24 mouse cellular contexts compared by ENCODE assay signal in the genomic region with DNA sequence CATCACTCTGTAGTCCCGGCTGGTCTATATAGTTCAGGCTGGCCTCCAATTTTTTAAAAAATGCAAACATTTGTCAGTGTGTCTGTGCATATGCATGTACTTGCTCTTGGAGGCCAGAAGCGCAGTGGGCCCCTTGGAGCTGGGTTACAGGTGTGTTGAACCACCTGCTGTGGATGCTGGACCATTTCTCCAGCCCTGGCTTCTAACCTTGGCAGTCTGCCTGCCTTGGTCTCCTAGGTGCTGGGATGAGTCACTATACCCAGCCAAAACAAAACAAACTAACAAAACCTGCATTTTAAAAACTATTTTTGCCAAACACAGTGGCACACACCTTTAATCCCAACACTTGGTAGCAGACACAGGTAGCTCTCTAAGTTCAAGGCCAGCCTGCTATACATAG. TPM values are rescaled to one million over a fixed set of nuclear protein-coding genes. Genes with fewer than 3 reads are reported as not detected.
DNase-seq lines count a peak whose midpoint lies in the region; ATAC-seq and TF ChIP-seq lines count a peak whose summit lies in the region.
"Had no signal": no experiment of that assay in that cellular context is flagged by ENCODE, and none has a peak within 500 bp of the region (broad histone marks: within the 10 kb centered on the region; RNA-seq: fewer than 3 reads in every experiment).

No protein-coding gene starts in this region.

- no peak overlapping the region for H3K4me2 ChIP-seq in hindbrain, postnatal 0 days (ENCODE audit: low read depth, low read length)
- H3K4me2 ChIP-seq: embryonic facial prominence, embryonic 12.5 days; embryonic facial prominence, embryonic 15.5 days; forebrain, embryonic 15.5 days; heart, embryonic 11.5 days; hindbrain, embryonic 12.5 days; hindbrain, embryonic 15.5 days; intestine, embryonic 15.5 days had no signal

- H3K27ac ChIP-seq in hindbrain, postnatal 0 days, result no peak overlapping the region
- H3K27ac ChIP-seq: embryonic facial prominence, embryonic 12.5 days; embryonic facial prominence, embryonic 15.5 days; forebrain, embryonic 15.5 days; heart, adult 2 months; hindbrain, embryonic 12.5 days; hindbrain, embryonic 15.5 days; intestine, embryonic 15.5 days had no signal

- no peak overlapping the region for H3K9ac ChIP-seq in hindbrain, postnatal 0 days (replicated peaks; ENCODE audit: low read length)
- H3K9ac ChIP-seq: embryonic facial prominence, embryonic 12.5 days; embryonic facial prominence, embryonic 15.5 days; forebrain, embryonic 15.5 days; hindbrain, embryonic 12.5 days; hindbrain, embryonic 15.5 days; intestine, embryonic 15.5 days had no signal

- no peaks in the 10 kb centered on the region for H3K4me1 ChIP-seq in hindbrain, postnatal 0 days (ENCODE audit: insufficient read depth, low read length)
- H3K4me1 ChIP-seq: embryonic facial prominence, embryonic 12.5 days; embryonic facial prominence, embryonic 15.5 days; forebrain, embryonic 15.5 days; hindbrain, embryonic 12.5 days; hindbrain, embryonic 15.5 days; intestine, embryonic 15.5 days had no signal

- no peak overlapping the region for H3K4me3 ChIP-seq in hindbrain, postnatal 0 days (ENCODE audit: low read length)
- H3K4me3 ChIP-seq: embryonic facial prominence, embryonic 12.5 days; embryonic facial prominence, embryonic 15.5 days; forebrain, embryonic 15.5 days; heart, adult 2 months; hindbrain, embryonic 12.5 days; hindbrain, embryonic 15.5 days; intestine, embryonic 15.5 days had no signal

- H3K9me3 ChIP-seq in hindbrain, postnatal 0 days (ENCODE audit: low read length), result no peaks in the 10 kb centered on the region
- H3K9me3 ChIP-seq: embryonic facial prominence, embryonic 12.5 days; embryonic facial prominence, embryonic 15.5 days; forebrain, embryonic 15.5 days; G1E; hindbrain, embryonic 12.5 days; hindbrain, embryonic 15.5 days; intestine, embryonic 15.5 days had no signal

- peak; percentile 5 for DNase-seq in cerebellum, adult 11 months
- DNase-seq in cerebellum, adult 11-12 months, result no peak
- peak; percentile 23 for DNase-seq in cerebellum, adult 8-10 months
- DNase-seq in 3T3-L1 (ENCODE audit: low read depth, low spot score), result peak; percentile 22
- DNase-seq in cerebellum, postnatal 36 days, result peak; percentile 17 to 30
- no peak for DNase-seq in hindbrain, postnatal 0 days (ENCODE audit: low spot score)
- DNase-seq: adrenal gland, postnatal 10 days; adrenal gland, postnatal 36 days; B cell, adult 2 months; gastrocnemius, postnatal 25 days; heart, adult 2 months; kidney, adult 11 months; kidney, adult 8-10 months had no signal

- no peak for ATAC-seq in cerebellum, adult (ENCODE audit: insufficient number of reproducible peaks, low FRiP score, low TSS enrichment)
- no peak for ATAC-seq in hindbrain, postnatal 0 days
- ATAC-seq: forebrain, embryonic 15.5 days; intestine, embryonic 15.5 days; Patski had no signal

- WGBS in hindbrain, postnatal 0 days, result 92% methylated on average over 2 of the region's 2 CpGs

- H3K36me3 ChIP-seq in hindbrain, postnatal 0 days (ENCODE audit: insufficient read depth, low read length), result no peaks in the 10 kb centered on the region
- H3K36me3 ChIP-seq: embryonic facial prominence, embryonic 12.5 days; embryonic facial prominence, embryonic 15.5 days; forebrain, embryonic 15.5 days; G1E; hindbrain, embryonic 12.5 days; hindbrain, embryonic 15.5 days; intestine, embryonic 15.5 days had no signal

- TF ChIP-seq CTCF in hindbrain, postnatal 0 days (IDR thresholded peaks at IDR 0.05; ENCODE audit: low read depth), result no peak

- H3K27me3 ChIP-seq in hindbrain, postnatal 0 days (ENCODE audit: insufficient read depth, low read length), result no peaks in the 10 kb centered on the region
- H3K27me3 ChIP-seq: CH12.LX; embryonic facial prominence, embryonic 12.5 days; embryonic facial prominence, embryonic 15.5 days; forebrain, embryonic 15.5 days; hindbrain, embryonic 12.5 days; hindbrain, embryonic 15.5 days; intestine, embryonic 15.5 days; Patski had no signal

RNA-seq across cellular contexts. Expression of gene Crebbp, which starts 43.7 kb away (rescaled TPM):
- 59.4 and 61.6 TPM in 2 replicates for total RNA-seq in hindbrain, postnatal 0 days (2014; rRNA removed)
- polyA plus RNA-seq in hindbrain, postnatal 0 days (2015; fragmentation: Nextera tagmentation; extraction: Ambion mirVana), result 28.3 and 29.8 TPM in 2 replicates

Comparison
In these comparisons a context has a peak if more than half of its experiments do, and no peak if none do; other contexts are left out.
1. DNase-seq: peak in cerebellum, adult 11 months (single experiment), cerebellum, adult 8-10 months (single experiment), 3T3-L1 (single experiment) and cerebellum, postnatal 36 days (2 of 2); none in cerebellum, adult 11-12 months (single experiment) and hindbrain, postnatal 0 days (single experiment).